Mouse (Mus musculus): ENCODE measurements around the gene Rapgef5.

GRCm38 (mm10) chr12:117683984-117684383 is 167.7 kb downstream of the Rapgef5 start:
- no peak for TF ChIP-seq POLR2A (IDR thresholded peaks at IDR 0.05; ENCODE audit: borderline replicate concordance, extremely low read depth, insufficient read depth, insufficient read length, poor library complexity, severe bottlenecking)
- TF ChIP-seq CTCF (IDR thresholded peaks at IDR 0.05; ENCODE audit: borderline replicate concordance, extremely low read depth, insufficient read depth, insufficient read length): no peak

Measured in brain, embryonic 14.5 days (tissue).